Mouse (Mus musculus): ENCODE results near the gene Itgb1bp1.
A peak's percentile ranks its signal among the peaks of the same experiment; 100 is the strongest.

Gene Itgb1bp1

DNA sequence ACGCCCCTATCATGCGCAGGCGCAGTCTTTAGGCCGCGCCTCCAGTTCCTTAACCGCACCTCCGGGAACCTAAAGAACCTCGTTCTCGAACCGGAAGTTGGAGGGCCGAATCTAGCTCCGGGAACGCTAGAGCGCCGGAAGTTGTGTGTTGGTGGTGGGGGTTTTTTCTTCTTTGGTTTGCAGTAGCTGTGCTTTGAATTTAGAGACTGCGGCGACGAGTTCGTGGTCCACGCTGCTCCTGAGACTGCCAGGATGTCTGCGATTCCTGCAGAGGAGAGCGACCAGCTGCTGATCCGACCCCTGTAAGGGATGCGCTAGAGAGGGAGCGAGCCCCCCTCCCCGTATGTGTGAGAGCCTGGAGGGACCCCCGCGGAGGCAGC is at the start of gene Itgb1bp1:
Itgb1bp1 (minus strand) TSS at position 42 of the 380 bp plus-strand sequence.
- DNase-seq (ENCODE audit: low spot score): peak; percentile 99

DNA sequence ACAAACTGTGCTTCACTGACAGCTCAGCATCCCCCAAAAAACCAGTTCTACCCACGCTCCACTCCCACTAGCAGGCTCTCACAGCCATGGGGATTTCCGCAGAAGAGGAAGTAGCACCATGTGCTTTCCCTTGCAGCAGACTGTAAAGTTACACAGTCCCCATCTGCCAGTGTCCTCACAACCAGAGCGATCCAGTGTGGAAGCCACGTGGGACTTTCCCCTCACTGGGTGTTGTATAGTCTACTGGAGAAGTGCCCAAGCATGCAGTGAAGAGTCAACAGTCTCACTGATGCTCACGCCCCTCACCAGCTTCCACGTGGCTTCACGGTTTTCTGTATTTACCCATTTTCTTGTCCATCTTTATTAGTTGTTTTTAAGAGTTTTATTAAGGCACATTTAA is 49.8 kb upstream of the Itgb1bp1 start:
- no peak for DNase-seq (ENCODE audit: low spot score)

DNA sequence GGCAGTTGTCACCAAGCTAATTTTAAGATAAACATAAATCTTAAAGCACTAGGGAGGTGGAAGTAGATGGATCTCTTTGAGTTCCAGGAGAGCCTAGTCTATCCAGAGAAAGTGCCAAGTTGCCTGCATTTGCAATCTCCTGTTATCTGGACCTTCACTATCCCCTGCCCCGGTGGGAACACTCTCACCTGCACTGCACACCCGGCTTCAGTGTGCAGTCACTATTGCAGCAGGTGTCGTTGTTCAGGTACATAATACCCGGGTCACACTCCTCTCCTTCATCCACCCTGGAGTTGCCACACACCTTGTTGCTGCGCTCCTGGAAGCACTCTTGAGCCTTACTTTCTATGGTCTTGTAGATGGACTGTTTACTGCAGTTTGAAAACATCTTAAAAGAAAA is 47.7 kb upstream of the Itgb1bp1 start:
- DNase-seq (ENCODE audit: low spot score): no peak

DNA sequence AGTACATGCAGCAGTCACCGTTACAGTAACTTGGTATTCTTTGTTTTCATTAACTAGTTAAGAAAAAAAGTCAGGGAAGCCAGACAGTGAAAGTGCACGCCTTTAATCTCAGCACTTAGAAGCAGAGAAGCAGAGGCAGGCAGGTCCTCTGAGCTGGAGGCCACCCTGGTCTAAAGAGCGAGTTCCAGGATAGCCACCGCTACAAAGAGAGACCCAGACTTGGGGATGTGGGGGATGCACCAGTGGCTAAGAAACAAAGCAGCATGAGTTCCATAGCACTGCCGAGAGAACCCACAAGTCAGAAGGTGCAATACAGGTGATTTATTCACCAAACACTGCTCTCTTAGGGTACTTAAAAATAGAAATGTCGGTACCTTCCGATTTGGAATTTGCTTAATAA is 46.9 kb upstream of the Itgb1bp1 start:
- no peak for DNase-seq (ENCODE audit: low spot score)

DNA sequence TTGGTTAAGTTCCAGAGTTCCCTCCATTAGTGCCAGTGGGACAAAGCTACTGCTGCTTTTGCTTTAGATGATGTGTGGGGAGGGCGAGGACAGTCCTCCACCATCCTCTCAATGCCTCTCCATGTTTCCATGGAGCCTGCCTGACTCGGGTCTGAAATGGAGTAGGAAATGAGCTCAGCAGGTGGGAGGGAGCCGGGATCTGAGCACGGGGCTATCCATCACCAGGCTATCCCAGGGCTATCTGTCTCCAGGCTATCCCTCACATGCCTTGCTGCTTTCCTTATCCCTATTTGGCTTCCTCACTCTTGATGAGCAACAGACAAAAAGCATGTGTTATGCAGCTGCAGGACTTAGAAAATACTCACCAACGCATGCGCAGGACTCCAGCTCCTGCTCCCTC is 45.6 kb upstream of the Itgb1bp1 start:
- no peak for DNase-seq (ENCODE audit: low spot score)

DNA sequence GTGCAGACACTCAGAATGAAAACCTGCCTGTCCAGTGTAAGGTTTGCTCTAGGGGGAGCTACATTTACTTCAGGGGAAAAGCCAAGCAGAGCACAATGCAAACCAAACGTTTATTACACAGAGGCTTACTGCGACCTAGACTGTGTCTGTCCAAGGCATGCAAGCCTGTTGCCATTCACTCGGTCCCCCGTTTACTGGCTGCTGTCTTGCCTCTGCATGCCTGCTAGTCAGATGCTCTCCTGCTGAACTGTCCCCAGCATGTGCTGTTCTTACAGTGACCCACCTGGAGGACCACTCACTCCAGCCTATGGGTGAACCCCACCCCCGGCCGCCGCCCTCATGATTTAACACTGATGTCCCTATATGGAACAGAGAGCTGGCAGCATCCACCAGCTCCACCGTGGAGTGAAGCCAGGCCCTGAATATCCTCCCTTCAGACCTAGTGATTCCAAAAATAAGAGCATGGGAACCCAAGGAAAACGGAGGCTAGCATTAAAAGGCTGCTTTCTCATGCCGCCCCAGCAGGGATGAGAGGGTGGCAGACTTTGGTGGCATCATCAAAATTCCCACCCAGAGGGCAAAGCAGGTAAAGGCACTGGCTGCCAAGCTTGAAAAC is 45.0 kb upstream of the Itgb1bp1 start:
- DNase-seq (ENCODE audit: low spot score): no peak

DNA sequence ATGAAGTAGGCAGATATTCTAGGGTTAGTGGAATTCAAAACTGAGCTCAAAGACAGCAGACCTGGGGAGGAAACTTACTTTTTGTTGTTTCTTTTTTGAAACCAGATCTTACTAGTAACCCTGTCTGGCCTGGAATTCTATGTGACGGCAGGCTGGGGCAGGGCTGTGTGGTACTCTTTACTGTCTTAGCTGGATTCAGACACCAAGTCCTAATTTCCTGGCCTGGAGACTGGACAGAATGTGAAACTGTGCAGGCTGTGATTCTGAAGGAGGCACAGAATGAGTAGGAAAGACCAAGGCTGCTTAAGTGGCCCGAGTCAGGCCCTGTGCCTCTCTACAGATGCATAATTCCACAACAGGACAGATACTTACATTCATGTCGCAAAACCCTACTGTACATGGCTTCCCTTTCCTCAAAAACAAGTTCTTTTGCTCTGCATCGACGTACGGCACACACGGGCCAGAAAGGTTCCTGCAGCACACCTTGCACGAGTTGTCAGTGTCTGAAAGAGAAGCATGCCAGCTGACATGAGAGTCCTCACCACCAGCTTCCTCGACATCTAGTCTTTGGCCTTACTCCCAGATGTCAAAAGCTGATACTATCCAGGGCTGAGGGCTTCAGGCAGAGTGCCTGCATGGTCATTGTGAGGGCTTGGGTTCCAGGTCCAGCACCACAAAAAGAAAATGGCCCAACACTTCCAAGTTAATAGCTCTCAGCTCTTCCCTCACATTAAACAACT is 43.7 kb upstream of the Itgb1bp1 start:
- no peak for DNase-seq (ENCODE audit: low spot score)

DNA sequence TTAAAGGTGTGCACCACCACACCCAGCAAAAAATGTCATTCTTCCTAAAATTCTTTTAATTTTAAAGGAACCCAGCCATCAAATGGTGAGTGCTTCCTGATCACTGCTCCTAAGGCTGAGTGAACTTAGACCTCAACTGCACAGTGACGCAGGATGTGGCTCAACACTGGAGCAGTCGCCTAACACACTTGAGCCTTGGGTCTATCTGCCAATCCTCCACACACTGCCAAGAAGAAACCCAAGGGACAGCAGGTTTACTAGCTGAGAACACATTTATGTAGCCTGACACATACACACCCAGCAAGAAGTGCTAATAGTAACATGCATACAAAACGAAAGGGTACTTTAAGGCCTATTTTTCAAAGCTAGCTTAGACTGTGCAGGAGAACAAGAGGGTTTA is 40.2 kb upstream of the Itgb1bp1 start:
- no peak for DNase-seq (ENCODE audit: low spot score)

DNA sequence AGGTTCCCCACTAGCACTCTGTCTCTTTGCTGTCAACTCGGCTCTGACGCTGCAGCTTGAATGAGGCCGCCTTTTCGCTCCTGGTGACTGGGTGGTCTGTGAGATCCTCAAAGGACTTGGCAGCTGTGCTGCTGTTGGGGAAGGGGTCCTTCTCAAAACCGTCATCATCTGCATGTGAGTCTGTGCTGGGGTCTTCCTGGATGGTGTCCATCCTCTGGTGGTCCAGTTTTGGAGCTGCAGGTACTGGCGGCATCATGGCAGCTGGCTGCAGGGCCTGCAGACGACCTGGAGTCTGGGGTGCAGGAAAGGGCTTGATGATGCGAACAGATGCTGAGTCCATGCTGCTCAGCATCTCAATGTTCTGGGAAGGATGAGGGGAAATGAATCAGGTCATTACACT is 39.2 kb upstream of the Itgb1bp1 start:
- no peak for DNase-seq (ENCODE audit: low spot score)

DNA sequence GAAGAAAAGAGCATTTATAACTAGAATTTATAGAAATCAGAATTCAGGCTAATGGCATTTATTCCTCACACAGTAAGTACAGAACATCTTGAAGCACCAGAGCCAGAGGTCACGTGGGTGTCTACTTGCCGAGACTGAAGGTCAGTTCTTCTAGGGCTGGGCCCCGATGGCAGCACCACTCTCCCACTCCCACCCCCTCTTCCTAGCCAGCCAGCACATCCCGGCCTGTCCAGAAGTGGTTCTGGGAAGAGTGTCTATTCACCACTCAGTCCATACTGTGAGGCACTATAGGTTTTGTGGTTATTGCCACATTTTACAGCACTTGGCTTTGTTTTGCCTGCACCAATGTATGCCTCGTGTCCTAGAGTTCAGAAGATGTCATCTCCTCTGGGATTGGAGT is 38.0 kb upstream of the Itgb1bp1 start:
- no peak for DNase-seq (ENCODE audit: low spot score)

DNA sequence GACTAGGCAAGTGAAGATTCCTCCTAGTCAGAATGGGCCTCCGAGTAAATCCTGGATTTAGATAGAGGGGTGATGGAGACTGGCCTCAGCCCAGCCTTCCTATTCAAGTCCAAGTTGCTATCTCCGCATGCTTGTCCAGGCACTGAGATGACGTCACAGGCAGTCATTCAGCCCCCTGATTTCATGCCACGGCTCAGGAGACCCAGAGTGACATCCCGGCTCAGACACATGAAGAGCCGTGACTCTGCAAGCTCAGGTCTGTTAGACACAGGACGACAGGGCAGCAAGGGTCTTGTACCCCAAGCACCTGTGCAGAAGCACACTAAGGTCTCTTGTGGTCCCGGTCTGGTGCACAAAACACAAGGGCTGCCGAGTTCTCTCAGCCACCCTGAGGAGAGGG is 36.8 kb upstream of the Itgb1bp1 start:
- no peak for DNase-seq (ENCODE audit: low spot score)

DNA sequence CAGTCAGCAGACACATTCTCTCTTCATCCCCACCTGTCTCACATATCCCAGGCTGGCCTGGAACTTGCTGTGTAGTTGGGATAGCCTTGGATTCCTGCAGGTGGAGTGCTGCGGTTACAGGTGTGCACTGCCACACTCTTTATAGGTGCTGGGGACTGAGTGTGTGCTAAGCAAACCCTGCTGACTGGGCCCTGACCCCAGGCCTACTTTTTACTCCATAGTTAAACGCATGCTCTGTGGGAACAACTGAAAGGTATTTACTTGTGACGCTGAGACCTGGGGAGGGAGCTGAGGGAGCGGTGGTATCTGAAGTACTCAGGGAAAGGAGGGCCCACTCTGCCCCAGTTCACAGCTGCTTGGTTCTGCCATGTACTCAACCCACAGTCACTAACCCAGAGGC is 36.2 kb upstream of the Itgb1bp1 start:
- DNase-seq (ENCODE audit: low spot score): no peak

DNA sequence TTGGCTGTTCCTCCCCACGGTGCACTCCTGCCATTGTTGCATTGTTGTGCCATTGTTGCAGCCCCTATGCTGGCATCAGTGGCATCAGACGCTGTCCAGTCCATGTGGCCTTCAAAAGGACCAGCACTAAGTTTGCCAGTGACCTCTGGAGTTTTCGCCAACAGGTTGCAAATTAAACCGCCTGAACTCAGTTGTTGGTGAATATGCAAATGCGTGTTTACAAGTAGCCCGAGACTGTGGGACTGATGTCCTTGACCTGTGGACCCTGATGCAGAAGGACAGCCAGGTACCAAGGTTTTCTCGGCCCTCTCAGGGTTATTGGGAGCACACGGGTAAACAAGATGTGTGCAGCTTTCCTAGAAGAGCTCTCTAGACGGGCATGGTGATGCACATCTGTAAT is 35.1 kb upstream of the Itgb1bp1 start:
- DNase-seq (ENCODE audit: low spot score): no peak

DNA sequence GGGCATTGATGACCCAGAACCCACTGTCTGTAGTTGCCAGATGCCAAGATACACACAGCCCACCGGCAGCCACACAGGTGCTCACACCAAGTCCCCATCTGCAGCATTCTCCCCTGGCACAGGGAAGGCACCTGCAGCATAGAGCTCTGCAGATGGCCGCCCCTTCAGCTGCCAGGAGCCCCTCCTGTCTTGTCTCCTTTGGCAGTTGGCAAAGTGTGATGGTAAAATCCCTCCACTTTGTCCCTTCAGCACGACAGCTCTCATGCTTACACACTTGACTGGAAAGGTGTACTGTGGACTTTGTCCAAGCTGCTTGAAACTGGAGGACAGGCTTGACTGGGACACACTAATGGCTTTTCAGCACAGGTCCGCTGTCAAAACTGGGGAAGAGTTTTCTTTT is 34.2 kb upstream of the Itgb1bp1 start:
- DNase-seq (ENCODE audit: low spot score): no peak

DNA sequence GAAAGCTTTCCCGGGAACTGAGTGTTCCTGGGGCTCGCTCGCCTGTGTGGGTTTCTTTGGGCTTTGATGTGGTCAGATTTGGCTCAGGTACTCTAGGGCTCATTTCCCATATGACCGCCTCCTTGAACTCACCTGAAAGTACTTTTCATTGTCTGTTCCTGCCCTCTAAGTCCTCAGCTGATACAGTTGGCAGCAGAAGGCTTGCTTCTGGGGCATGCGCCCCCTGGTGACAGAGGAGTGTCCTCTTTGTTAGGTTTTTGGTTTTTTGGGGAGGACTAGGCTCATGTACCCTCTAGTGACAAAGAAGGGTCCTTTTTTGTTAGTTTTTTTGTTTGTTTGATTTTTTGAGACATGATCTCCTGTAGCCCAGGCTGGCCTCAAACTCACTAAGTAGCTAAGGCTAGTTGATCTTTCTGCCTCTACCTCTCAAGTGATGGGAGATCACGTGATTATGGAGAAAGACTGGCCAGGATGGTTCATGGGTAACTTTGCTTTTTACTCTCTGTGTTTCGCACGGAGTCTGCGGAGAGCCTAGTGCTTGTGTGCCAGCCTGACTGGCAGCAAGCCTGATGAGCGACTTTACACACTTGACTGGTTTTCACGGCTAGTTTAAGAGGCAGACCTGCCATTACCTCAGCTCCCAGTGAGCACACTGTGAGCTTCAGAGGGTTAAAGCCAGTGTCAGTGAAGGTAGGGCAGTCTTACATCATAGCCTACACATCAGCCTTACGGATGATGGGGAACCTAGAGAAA is 32.2 kb upstream of the Itgb1bp1 start:
- peak; percentile 57 for DNase-seq (ENCODE audit: low spot score)

DNA sequence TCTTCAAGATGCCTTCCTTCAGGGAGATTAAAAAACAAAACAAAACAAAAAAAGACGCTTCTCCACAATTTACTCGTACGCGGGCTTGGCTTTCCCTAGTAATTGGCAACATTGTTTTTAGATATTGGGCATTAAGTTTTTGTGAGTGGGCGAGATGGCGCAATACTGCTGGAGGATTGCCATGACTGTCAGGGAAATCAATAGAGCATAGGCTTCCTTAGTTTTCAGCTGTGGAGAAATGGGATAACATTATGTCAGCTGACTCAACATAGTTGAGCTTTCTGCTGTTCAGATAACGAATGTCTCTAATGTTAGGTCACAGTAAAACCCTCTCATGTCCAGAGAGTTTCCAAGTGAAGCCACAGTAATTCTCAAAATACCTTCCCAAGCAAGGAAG is 30.8 kb upstream of the Itgb1bp1 start:
- no peak for DNase-seq (ENCODE audit: low spot score)

DNA sequence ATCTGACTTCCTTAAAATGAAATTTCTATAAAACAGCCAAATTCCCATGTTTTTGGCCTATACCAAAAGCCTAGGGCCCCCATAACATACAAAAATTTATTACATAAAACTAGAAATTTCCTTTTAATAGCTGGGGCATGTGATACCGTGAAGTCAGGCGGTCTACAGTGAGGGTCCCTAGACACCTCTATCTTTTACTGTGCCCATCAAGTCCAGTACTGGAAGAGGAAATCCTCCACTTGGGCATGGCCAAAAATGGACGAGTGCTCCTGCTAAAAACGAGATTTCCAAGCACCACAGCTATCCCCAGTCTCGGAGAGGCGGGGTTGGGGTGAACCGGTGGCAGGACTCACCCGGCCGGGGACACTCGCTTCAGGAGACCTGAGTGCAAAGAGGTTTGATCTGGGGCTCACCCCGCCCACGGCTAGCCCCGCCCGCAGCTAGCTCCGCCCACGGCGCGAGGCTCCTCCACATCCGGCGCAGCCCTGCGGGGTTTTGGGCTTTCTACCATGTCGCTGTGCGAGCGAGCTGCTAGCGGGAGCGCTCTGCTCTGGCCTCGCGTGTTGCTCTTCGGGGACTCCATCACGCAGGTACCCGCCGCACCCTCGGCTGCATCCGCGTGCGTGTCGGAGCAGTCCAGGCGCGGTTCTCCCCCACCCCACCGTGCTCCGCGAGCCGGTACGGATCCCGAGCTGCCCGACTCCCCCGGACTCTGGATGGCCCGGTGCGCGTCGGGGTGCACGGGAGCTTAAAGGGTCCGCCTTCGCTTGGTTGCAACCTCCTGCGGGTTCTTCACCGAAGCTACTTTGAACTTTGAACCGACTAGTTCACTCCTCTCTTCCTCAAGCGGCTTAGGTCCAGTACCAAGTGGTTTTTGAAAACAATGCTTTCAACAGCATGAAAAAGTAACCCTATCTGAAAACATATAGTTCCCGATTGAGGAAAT is 30.1 kb upstream of the Itgb1bp1 start, which contains the start of gene Iah1:
Iah1 (plus strand) TSS at position 467 of the 946 bp plus-strand sequence.
- DNase-seq (ENCODE audit: low spot score): peak; percentile 86

DNA sequence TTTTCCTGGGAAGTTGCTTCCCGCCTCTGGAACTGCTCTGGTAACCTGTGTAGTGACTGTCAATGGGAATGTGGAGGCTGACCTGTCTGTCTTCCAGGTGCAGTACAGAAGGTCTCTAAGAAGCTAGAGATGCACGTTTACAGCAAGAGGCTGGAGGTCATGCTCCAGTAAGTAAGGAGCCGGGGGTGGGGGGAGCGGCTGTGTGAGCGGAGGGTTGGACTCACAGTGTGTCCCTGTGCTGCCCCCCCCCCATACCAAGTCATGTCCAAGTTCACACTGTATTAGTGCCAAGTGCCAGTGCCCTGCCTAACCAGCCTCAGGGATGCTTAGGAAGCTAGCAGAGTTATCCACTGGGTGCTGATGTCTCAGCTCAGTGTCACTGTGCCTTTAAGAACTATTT is 26.1 kb upstream of the Itgb1bp1 start:
- DNase-seq (ENCODE audit: low spot score): no peak

DNA sequence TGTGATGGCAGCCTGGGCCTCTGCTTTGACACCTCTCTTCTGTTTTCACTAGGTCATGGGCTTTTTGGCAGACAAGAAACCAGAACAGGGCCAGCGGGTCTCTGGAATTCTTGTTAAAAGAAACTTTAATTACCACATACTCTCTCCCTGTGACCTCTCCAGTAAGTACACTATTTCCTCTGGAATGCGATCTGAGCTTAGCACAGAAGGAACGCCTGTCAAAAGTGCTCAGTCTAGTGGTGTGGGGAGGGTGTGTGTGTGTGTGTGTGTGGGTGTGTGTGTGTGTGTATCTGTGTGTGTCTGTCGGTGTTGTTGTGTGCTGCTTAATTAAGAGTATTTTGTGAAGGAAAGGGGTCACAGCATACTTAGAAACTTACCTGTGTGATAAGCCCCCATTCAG is 20.6 kb upstream of the Itgb1bp1 start:
- DNase-seq (ENCODE audit: low spot score): no peak

DNA sequence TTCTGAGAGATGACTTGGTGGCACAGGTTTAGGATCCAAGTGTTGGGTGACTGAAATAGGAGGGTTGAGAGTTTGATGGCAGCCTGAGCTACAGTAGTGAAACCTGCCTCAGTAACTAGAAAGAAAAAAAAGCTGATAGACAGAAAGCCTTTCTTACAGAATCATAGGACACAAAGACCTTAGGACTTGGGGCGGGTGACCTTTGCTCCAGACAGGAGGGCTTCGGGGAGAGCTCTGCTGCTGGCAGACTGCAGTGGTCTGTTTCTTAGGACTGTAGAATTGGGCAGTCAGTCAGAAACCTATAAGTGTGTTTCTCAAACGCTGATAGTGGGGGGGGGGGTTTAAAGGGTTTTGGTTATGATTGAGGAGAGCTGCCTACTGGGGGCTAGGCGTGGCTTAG is 19.7 kb upstream of the Itgb1bp1 start:
- DNase-seq (ENCODE audit: low spot score): no peak

DNA sequence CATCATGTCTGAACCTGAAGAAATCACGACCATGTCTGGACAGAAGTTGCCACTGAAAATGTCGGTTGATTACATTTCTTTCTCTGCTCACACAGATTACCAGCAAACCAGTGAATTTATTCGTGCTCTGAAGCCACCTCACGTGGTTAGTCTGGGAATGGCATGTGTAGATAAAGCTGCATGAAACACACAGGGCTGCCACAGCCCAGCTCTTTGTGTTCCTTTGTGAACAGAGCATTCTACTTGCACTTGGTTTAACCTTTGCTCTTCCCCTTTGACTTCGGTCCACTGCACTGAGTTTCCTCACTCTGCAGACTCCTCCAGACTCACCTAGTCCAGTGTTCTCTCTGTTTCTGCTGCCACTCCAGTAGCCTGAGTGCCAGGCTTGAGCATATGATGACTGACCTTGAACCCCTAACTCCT is 16.3 kb upstream of the Itgb1bp1 start:
- no peak for DNase-seq (ENCODE audit: low spot score)

DNA sequence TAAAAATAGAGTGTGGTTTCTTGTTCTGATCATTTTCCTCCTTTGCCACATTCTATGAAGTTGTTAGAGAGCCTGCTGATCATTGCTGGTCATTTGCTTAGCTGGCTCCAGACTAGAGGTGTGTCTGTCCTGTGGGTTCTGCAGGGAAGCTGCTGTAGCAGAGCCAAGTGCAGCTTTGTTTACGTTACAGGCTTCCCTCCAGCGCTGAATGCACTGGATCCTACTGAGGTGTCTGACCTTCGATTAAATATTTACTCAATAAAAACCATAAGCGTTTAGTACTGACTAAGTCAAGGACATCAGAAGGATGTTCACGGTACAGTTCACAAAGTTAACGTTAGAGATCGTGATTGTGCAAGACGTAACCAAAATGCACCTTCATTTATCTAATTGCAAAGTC is 15.8 kb upstream of the Itgb1bp1 start:
- no peak for DNase-seq (ENCODE audit: low spot score)
